Mouse (Mus musculus): ENCODE results near the gene Rara. TPM values are rescaled to one million over a fixed set of nuclear protein-coding genes. Genes with fewer than 3 reads are reported as not detected.
"Not testable (repeated sequence)": the region's sequence is repeated elsewhere in the genome, so short reads cannot be mapped to it uniquely, and the experiment has no call there.

The Rara gene
- polyA plus RNA-seq, 1 experiment = 31.9 TPM

DNA sequence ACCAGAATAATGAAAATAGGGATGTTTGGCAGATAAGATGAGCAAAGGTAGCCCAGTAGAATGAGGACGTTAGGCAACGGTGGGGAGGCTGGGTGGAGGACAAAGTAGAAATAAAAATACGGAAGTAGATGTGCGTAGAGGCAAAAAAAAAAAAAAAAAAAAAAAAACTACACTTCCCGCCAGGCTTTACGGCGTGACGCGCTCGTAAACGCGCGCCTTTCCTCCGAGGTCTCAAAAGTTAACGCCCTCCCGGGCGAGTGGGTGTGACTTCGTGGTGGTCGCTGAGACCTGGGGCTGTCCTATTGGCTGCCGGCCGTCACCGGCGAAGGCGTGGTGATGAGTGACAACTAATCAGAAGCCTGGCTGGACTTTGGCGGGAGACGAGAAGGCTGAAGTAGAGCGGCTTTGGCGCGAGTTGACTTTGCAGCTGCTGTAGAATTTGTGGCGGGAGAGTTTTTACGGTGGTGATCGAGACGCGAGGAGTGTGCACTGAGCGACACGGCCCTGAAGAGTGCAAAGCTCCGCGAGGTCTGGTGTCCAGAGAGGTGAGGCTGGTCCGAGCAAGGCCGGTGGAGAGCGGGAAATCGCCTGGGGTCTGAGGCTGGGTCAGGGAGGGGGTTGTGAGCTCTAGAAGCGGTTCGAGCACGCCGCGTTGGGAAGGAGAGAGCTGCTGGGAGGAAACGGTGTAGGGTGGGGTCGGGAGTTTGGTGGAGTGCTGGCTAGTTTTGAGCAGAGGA, 20.0 kb upstream of the Rara start, which contains the start of gene Cdc6:
Gene Cdc6 (plus strand): TSS at position 365 of the 737 bp plus-strand sequence.
- peaks cover 51% of the 10 kb centered on the region for H3K36me3 ChIP-seq (ENCODE audit: control insufficient read depth, insufficient read depth)
- H3K79me3 ChIP-seq (ENCODE audit: low read depth) = peaks cover 21% of the 10 kb centered on the region
- peaks cover 46% of the 10 kb centered on the region for H3K79me2 ChIP-seq (ENCODE audit: control insufficient read depth, insufficient read depth)
- H3K27me3 ChIP-seq (ENCODE audit: control insufficient read depth, insufficient read depth, insufficient read length) = no peaks in the 10 kb centered on the region
- H3K4me3 ChIP-seq (ENCODE audit: insufficient read depth, poor library complexity, severe bottlenecking) = peak within 1 kb of the TSS; percentile 50
- TF ChIP-seq MAX (IDR thresholded peaks at IDR 0.05) (peak; percentile 66), USF1 (IDR thresholded peaks at IDR 0.05; ENCODE audit: low read depth) (no peak), MYOD1 (IDR thresholded peaks at IDR 0.05; ENCODE audit: control insufficient read depth, insufficient read length, low read depth) (peak; percentile 52)
- peak within 1 kb of the TSS; percentile 71 for H3ac ChIP-seq (ENCODE audit: control insufficient read depth, insufficient read length, low read depth)

DNA sequence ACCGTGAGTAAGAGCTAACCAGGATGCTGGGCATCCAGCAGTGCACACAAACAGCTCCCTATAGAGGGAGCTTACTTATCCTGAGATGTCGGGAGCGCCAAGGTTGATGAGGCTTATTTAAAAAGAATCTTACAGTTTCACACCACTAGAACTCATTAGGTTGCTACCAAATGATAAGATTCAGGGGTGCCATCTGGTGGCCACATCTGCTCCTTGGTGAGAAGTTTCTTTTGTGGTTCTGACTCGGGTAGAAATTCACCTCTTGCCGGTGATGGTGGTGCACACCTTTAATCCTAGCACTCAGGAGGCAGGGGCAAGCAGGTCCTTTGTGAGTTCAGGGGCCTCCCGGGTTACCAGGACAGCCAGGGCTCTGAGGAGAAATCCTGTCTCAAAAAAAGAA, 18.0 kb upstream of the Rara start:
- Histone ChIP-seq H3ac (ENCODE audit: control insufficient read depth, insufficient read length, low read depth) (no peak overlapping the region), H3K79me2 (ENCODE audit: control insufficient read depth, insufficient read depth) (peaks cover 56% of the 10 kb centered on the region), H3K79me3 (ENCODE audit: low read depth) (peaks cover 21% of the 10 kb centered on the region), H3K36me3 (ENCODE audit: control insufficient read depth, insufficient read depth) (peaks cover 64% of the 10 kb centered on the region), H3K4me3 (ENCODE audit: insufficient read depth, poor library complexity, severe bottlenecking) (peak overlapping the region; percentile 50), H3K27me3 (ENCODE audit: control insufficient read depth, insufficient read depth, insufficient read length) (no peaks in the 10 kb centered on the region)
- TF ChIP-seq MYOG (IDR thresholded peaks at IDR 0.05; ENCODE audit: control insufficient read depth, extremely low read depth, insufficient read length) = no peak
- no peak for TF ChIP-seq CTCF (IDR thresholded peaks at IDR 0.05; ENCODE audit: control insufficient read depth, insufficient read depth, insufficient read length)
- TF ChIP-seq FOSL1 (IDR thresholded peaks at IDR 0.05; ENCODE audit: insufficient read depth, low read length, poor library complexity, severe bottlenecking) = no peak
- no peak for TF ChIP-seq MYOD1 (IDR thresholded peaks at IDR 0.05; ENCODE audit: control insufficient read depth, insufficient read length, low read depth)
- TF ChIP-seq USF1 (IDR thresholded peaks at IDR 0.05; ENCODE audit: low read depth) = no peak
- no peak for TF ChIP-seq CEBPB (IDR thresholded peaks at IDR 0.05; ENCODE audit: low read depth)
- no peak for TF ChIP-seq MAX (IDR thresholded peaks at IDR 0.05)

DNA sequence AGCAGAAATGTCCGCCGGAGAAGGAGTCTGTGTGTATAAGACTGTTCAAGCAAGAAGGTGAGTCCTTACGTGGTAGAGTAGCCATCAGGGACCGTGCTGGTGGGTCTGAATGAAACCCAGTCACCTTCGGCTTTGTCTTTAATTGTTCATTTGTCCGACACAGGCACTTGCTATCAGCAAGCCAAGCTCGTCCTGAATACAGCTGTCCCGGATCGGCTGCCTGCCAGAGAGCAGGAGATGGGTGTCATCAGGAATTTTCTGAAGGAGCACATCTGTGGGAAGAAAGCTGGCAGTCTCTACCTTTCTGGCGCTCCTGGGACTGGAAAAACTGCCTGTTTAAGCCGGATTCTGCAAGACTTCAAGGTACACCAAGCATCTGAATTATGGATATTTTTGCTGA, 17.2 kb upstream of the Rara start:
- Histone ChIP-seq H3K79me2 (ENCODE audit: control insufficient read depth, insufficient read depth) (peaks cover 56% of the 10 kb centered on the region), H3K27me3 (ENCODE audit: control insufficient read depth, insufficient read depth, insufficient read length) (no peaks in the 10 kb centered on the region), H3K36me3 (ENCODE audit: control insufficient read depth, insufficient read depth) (peaks cover 67% of the 10 kb centered on the region), H3K4me3 (ENCODE audit: insufficient read depth, poor library complexity, severe bottlenecking) (no peak overlapping the region), H3K79me3 (ENCODE audit: low read depth) (peaks cover 21% of the 10 kb centered on the region), H3ac (ENCODE audit: control insufficient read depth, insufficient read length, low read depth) (no peak overlapping the region)
- no peak for TF ChIP-seq CTCF (IDR thresholded peaks at IDR 0.05; ENCODE audit: control insufficient read depth, insufficient read depth, insufficient read length)
- TF ChIP-seq USF1 (IDR thresholded peaks at IDR 0.05; ENCODE audit: low read depth) = no peak
- TF ChIP-seq CEBPB (IDR thresholded peaks at IDR 0.05; ENCODE audit: low read depth) = no peak
- no peak for TF ChIP-seq FOSL1 (IDR thresholded peaks at IDR 0.05; ENCODE audit: insufficient read depth, low read length, poor library complexity, severe bottlenecking)
- no peak for TF ChIP-seq MYOD1 (IDR thresholded peaks at IDR 0.05; ENCODE audit: control insufficient read depth, insufficient read length, low read depth)
- no peak for TF ChIP-seq MAX (IDR thresholded peaks at IDR 0.05)
- no peak for TF ChIP-seq MYOG (IDR thresholded peaks at IDR 0.05; ENCODE audit: control insufficient read depth, extremely low read depth, insufficient read length)

DNA sequence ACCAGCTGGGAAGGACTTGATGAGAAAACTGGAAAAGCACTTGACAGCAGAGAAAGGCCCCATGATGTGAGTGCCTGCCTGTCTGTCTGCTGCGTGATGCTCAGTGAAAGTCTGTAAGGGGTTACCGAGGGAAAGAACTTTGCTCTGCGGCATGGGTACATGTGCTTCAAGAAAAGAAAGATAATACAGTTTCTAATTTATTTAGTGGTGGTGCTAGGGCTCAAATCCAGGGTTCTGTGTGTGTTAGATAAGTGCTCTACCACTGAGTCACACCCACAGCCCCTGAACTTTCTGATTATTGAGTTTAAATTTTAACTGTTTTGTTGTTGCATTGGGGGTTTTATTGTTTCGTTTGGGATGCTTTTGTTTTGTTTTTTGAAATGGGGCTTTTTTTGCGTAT, 16.1 kb upstream of the Rara start:
- H3K27me3 ChIP-seq (ENCODE audit: control insufficient read depth, insufficient read depth, insufficient read length) = no peaks in the 10 kb centered on the region
- TF ChIP-seq CEBPB (IDR thresholded peaks at IDR 0.05; ENCODE audit: low read depth) (no peak), MYOD1 (IDR thresholded peaks at IDR 0.05; ENCODE audit: control insufficient read depth, insufficient read length, low read depth) (no peak), USF1 (IDR thresholded peaks at IDR 0.05; ENCODE audit: low read depth) (no peak), MYOG (IDR thresholded peaks at IDR 0.05; ENCODE audit: control insufficient read depth, extremely low read depth, insufficient read length) (no peak), MAX (IDR thresholded peaks at IDR 0.05) (no peak), CTCF (IDR thresholded peaks at IDR 0.05; ENCODE audit: control insufficient read depth, insufficient read depth, insufficient read length) (no peak), FOSL1 (IDR thresholded peaks at IDR 0.05; ENCODE audit: insufficient read depth, low read length, poor library complexity, severe bottlenecking) (no peak)
- peaks cover 56% of the 10 kb centered on the region for H3K79me2 ChIP-seq (ENCODE audit: control insufficient read depth, insufficient read depth)
- H3K36me3 ChIP-seq (ENCODE audit: control insufficient read depth, insufficient read depth) = peaks cover 72% of the 10 kb centered on the region
- peaks cover 23% of the 10 kb centered on the region for H3K79me3 ChIP-seq (ENCODE audit: low read depth)
- H3K4me3 ChIP-seq (ENCODE audit: insufficient read depth, poor library complexity, severe bottlenecking) = no peak overlapping the region
- no peak overlapping the region for H3ac ChIP-seq (ENCODE audit: control insufficient read depth, insufficient read length, low read depth)

DNA sequence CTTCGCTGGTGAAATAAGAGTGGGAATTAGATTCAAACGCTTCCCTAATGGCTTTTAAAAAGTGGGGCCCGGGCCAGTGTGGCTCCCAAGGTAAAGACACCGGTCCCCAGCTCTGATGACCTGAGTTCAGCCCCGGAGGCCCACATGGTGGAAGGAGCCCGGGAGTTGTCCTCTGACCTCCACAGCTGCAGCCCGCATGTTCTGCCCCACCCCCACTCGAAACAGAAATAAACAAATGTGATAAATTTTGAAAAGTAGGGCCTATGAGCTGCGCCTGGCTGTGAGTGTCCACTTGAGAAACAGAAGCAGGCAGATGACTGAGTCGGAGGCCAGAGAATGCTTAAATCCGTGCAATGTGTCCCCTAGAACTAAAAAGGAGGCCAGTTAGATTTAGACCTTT, 13.4 kb upstream of the Rara start:
- TF ChIP-seq USF1 (IDR thresholded peaks at IDR 0.05; ENCODE audit: low read depth) (no peak), MYOD1 (IDR thresholded peaks at IDR 0.05; ENCODE audit: control insufficient read depth, insufficient read length, low read depth) (no peak), MAX (IDR thresholded peaks at IDR 0.05) (no peak), FOSL1 (IDR thresholded peaks at IDR 0.05; ENCODE audit: insufficient read depth, low read length, poor library complexity, severe bottlenecking) (no peak), CTCF (IDR thresholded peaks at IDR 0.05; ENCODE audit: control insufficient read depth, insufficient read depth, insufficient read length) (no peak), CEBPB (IDR thresholded peaks at IDR 0.05; ENCODE audit: low read depth) (no peak), MYOG (IDR thresholded peaks at IDR 0.05; ENCODE audit: control insufficient read depth, extremely low read depth, insufficient read length) (no peak)
- Histone ChIP-seq H3K36me3 (ENCODE audit: control insufficient read depth, insufficient read depth) (peaks cover 94% of the 10 kb centered on the region), H3K4me3 (ENCODE audit: insufficient read depth, poor library complexity, severe bottlenecking) (no peak overlapping the region)

DNA sequence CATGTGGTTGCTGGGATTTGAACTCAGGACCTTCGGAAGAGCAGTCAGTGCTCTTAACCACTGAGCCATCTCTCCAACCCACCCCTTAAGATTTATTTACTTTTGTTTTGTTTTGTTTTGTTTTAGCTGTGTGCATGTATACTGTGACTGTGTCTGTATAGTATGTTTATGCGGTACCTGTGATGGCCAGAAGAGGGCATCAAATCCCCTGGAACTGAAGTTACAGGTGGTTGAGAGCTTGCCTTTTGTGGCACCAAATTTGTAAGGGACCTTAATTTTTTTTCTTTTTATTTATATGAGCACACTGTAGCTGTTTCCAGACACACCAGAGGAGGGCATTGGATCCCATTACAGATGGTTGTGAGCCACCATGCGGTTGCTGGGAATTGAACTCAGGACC, 11.2 kb upstream of the Rara start:
- not testable (repeated sequence) for H3K4me3 ChIP-seq (ENCODE audit: insufficient read depth, poor library complexity, severe bottlenecking); H3K27me3 ChIP-seq (ENCODE audit: control insufficient read depth, insufficient read depth, insufficient read length); H3K79me3 ChIP-seq (ENCODE audit: low read depth); H3ac ChIP-seq (ENCODE audit: control insufficient read depth, insufficient read length, low read depth)
- H3K36me3 ChIP-seq (ENCODE audit: control insufficient read depth, insufficient read depth) = peaks cover 99% of the 10 kb centered on the region
- H3K79me2 ChIP-seq (ENCODE audit: control insufficient read depth, insufficient read depth) = peaks cover 20% of the 10 kb centered on the region

More for the DNA sequence above, 13.4 kb upstream of the Rara start:
- Histone ChIP-seq H3ac (ENCODE audit: control insufficient read depth, insufficient read length, low read depth) (no peak overlapping the region), H3K79me3 (ENCODE audit: low read depth) (peaks cover 12% of the 10 kb centered on the region), H3K27me3 (ENCODE audit: control insufficient read depth, insufficient read depth, insufficient read length) (no peaks in the 10 kb centered on the region), H3K79me2 (ENCODE audit: control insufficient read depth, insufficient read depth) (peaks cover 42% of the 10 kb centered on the region)

All from C2C12 (cell line).